Mouse (Mus musculus) kidney, adult 11 months (tissue): Measurements from ENCODE around the gene Gm3776.
A peak's percentile ranks its signal among the peaks of the same experiment; 100 is the strongest.
"Not testable (repeated sequence)": the region's sequence is repeated elsewhere in the genome, so short reads cannot be mapped to it uniquely, and the experiment has no call there.

Experiments used
- DNase-seq: peaks from one replicate; pipeline ENCODE4 v3.0.0; 2022

Gm3776 gene

DNA sequence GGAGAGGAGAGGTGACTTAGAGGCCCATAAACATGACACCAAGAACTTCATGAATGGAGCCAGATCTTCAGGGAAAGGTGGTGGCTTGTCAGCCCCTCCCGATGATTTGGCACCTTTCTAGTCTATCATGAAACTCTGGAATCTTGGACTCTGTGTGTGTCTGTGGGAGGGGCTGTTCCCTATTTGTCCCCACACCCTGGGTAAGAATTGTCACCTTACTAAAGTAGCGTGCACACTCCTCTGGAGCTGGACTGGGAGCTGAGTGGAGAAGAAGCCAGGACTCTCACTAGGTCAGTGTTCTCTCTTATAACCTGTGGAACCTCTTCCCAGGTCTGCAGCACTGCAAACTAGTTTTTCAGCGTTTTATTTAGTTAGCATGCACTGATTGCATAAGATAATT lies at the start of gene Gm3776:
Gene Gm3776, plus strand, starts transcription at position 216 of the 400 bp plus-strand sequence.
- DNase-seq: not testable (repeated sequence)

DNA sequence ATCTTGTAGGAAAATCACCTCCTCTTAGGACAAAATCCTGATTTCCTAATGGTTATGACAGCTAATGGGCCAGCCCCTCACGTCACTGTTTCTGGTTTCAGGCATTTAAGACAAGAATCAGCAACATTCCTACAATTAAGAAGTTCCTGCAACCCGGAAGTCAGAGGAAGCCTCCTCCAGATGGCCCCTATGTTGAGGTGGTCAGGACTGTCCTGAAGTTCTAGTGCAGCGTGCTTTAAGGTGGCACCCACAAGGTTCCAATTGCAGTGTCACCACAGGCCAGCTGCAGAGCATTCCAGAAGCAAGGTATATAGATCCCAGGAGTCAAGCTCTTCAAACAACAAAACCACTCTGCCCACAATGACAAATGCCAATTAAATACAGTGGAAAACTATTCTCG lies 48.0 kb upstream of the Gm3776 start:
- DNase-seq: no peak

- no peak for DNase-seq
Observed at GRCm38 (mm10) chr9:78210079-78210478, 46.9 kb upstream of the Gm3776 start.

DNA sequence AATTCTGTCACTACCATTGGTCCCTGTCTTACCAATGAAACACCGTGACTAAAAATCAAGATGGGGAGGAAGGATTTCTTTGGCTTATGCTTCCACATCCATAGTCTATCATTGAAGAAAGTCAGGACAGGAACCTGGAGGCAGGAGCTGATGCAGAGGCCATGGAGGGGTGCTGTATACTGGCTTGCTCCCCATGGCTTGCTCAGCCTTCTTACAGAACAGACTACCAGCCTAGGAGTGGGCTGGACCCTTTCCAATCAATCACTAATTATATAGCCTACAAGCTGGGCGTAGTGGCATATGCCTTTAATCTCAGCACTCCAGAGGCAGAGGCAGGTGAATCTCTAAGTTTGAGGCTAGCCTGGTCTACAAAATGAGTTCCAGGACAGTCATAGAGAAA lies 46.1 kb upstream of the Gm3776 start:
- DNase-seq: no peak

GRCm38 (mm10) chr9:78211521-78211920 lies 45.4 kb upstream of the Gm3776 start:
- DNase-seq: no peak

- no peak for DNase-seq
Observed at GRCm38 (mm10) chr9:78212341-78213049, 44.4 kb upstream of the Gm3776 start.

DNA sequence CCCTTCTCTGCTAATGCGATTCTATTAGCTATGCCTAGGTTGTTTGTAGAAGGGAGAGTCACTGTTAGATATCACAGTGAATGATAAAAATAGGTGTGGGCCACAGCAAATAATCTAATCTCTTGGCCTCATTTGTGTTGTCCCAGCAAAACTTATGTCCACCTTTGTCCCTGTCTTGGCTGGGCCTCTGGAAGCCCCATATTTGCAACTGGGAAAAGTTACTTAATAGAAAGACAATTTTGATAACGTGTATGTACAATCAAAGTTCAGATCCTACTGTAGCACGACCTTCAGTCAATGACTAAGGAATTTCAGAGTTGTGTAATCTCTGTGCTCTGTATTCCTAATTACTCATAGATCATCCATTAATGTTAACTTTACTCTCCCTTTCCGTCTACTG lies 39.9 kb upstream of the Gm3776 start:
- no peak for DNase-seq

- DNase-seq: no peak
Observed at GRCm38 (mm10) chr9:78222616-78223015, 34.3 kb upstream of the Gm3776 start.

- peak; percentile 53 for DNase-seq
Observed at GRCm38 (mm10) chr9:78223221-78223902, 33.6 kb upstream of the Gm3776 start.

GRCm38 (mm10) chr9:78224418-78224817 lies 32.5 kb upstream of the Gm3776 start:
- DNase-seq: no peak

GRCm38 (mm10) chr9:78225304-78225703 lies 31.6 kb upstream of the Gm3776 start:
- DNase-seq: no peak

GRCm38 (mm10) chr9:78228122-78228521 lies 28.8 kb upstream of the Gm3776 start:
- DNase-seq: no peak

- peak; percentile 80 for DNase-seq
Observed at GRCm38 (mm10) chr9:78229658-78230057, 27.3 kb upstream of the Gm3776 start.

- not testable (repeated sequence) for DNase-seq
Observed at GRCm38 (mm10) chr9:78230461-78230860, 26.5 kb upstream of the Gm3776 start, which contains the start of gene Gsta1. Gene Gsta1, plus strand, starts transcription at chr9:78230656.

DNA sequence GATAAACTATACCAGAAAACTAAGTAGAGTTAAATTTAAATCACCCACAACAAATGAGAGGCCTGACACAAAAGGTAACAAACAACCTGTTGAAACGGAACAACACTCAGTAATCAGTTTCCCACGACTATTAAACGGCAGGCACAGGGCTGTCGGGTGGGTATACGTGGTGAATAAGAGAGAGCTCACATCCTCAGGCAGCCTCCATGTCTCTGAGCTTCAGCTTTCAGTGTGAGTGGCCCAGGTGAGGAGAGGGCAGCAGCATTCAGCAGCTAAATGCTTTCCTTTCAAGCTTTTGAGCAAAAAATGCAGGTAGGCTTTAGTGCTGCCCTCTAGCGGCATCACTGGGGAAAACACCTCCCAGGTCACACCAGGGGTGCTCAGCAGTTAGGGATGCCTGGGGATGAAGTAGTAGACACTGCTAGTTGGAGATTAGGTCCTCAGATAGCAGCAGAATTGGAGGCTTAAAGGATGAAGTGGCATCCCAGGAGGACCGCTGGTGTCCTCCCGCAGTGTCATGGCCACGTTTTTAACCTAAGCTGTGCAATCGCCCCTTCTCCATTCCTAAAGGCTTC lies 23.7 kb upstream of the Gm3776 start:
- not testable (repeated sequence) for DNase-seq

DNA sequence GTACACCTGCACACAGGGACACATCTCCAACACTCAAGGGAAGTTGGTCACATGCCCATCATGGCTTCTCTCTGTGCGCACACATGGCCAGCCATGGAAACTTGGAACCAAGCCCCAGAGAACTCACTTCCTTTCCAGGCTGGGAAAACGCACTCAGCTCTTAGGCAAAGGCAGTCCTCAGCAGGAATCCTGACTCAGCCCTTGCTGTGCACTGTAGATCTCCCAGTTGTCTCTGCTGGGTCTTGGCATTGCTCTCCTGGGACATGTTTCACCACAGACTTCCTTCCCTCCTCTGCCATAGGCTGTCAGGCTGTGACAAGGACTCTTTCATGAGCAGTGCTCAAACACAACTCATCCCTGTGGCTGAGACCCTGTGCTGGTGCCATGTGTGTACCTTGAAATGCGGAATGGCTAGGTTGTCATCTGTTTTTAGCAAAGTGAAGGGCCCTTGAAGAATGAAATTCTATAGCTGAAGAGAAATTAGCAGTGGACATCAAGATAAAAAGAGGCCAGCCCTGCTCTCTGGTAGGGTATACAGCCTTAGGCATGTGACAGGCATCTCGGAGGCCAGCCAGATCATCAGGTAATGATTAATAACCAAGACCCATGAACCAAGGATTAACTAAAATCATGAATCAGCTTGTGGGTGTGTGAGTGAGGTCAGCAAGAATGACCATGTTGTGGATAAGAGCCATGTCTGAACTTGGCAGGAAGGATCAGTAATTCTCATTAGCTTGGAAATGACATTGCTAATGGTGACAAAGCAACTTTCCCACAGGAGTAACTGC lies 1.1 kb upstream of the Gm3776 start:
- peak; percentile 83 for DNase-seq

DNA sequence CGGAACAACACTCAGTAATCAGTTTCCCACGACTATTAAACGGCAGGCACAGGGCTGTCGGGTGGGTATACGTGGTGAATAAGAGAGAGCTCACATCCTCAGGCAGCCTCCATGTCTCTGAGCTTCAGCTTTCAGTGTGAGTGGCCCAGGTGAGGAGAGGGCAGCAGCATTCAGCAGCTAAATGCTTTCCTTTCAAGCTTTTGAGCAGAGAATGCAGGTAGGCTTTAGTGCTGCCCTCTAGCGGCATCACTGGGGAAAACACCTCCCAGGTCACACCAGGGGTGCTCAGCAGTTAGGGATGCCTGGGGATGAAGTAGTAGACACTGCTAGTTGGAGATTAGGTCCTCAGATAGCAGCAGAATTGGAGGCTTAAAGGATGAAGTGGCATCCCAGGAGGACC lies 2.8 kb downstream of the Gm3776 start:
- peak; percentile 58 for DNase-seq

DNA sequence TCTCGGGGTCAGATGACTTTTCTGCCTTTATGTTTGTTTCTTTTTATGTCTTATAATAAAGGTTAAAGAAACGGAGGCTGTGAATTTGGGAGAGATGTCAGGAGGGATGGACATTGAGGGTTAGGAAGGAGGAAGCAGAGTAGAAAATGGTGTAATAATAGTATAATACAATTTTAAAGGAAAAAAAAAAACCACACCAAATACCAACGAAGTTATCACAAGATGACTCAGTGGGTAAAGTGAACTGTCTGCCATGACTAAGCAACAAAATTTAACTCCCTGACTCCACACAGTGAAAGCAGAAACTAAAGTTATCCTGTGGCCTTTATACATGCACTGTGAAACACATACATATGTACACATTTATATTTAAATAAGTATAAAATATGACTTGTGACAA lies 14.0 kb downstream of the Gm3776 start:
- DNase-seq: not testable (repeated sequence)

DNA sequence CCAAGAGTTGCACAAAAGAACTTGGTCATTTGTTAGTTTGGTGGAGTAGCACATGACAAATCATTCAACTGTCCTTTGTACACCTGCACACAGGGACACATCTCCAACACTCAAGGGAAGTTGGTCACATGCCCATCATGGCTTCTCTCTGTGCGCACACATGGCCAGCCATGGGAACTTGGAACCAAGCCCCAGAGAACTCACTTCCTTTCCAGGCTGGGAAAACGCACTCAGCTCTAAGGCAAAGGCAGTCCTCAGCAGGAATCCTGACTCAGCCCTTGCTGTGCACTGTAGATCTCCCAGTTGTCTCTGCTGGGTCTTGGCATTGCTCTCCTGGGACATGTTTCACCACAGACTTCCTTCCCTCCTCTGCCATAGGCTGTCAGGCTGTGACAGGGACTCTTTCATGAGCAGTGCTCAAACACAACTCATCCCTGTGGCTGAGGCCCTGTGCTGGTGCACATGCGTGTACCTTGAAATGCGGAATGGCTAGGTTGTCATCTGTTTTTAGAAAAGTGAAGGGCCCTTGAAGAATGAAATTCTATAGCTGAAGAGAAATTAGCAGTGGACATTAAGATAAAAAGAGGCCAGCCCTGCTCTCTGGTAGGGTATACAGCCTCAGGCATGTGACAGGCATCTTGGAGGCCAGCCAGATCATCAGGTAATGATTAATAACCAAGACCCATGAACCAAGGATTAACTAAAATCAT lies 25.2 kb downstream of the Gm3776 start:
- peak; percentile 77 for DNase-seq

DNA sequence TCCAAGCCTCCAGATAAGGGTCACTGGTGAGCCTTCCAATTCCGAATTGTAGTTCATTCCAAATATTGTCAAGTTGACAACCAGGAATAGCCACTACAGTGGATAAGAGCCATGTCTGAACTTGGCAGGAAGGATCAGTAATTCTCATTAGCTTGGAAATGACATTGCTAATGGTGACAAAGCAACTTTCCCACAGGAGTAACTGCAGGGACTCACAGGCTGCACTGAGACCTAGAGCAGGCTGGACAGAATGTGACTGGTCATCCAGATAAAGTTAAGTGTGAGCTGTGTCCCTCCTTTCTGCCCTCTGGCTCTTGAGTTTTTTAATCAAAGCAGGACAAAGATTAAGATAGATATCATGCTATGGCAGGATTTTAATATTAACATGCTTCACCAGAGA lies 32.1 kb downstream of the Gm3776 start:
- not testable (repeated sequence) for DNase-seq

GRCm38 (mm10) chr9:78289723-78290122 lies 32.8 kb downstream of the Gm3776 start, which contains the start of gene Gm10639:
Gene Gm10639, plus strand, starts transcription at chr9:78289923.
- DNase-seq: not testable (repeated sequence)

- not testable (repeated sequence) for DNase-seq
Observed at GRCm38 (mm10) chr9:78292462-78292861, 35.5 kb downstream of the Gm3776 start.
